Mouse (Mus musculus): ENCODE results near the gene Maml3. TPM values are rescaled to one million over a fixed set of nuclear protein-coding genes. Genes with fewer than 3 reads are reported as not detected.
A peak's percentile ranks its signal among the peaks of the same experiment; 100 is the strongest.

The Maml3 gene
- polyA plus RNA-seq, 1 experiment, result 12.7 TPM

- TF ChIP-seq CTCF (IDR thresholded peaks at IDR 0.05; ENCODE audit: borderline replicate concordance, extremely low read depth, insufficient read depth, insufficient read length) (no peak), POLR2A (IDR thresholded peaks at IDR 0.05; ENCODE audit: borderline replicate concordance, extremely low read depth, insufficient read depth, insufficient read length, poor library complexity, severe bottlenecking) (no peak)
- DNase-seq (ENCODE audit: low read depth), result no peak
Measured at GRCm38 (mm10) chr3:51965436-51965835, 139.4 kb downstream of the Maml3 start.

- TF ChIP-seq CTCF (IDR thresholded peaks at IDR 0.05; ENCODE audit: borderline replicate concordance, extremely low read depth, insufficient read depth, insufficient read length) (no peak), POLR2A (IDR thresholded peaks at IDR 0.05; ENCODE audit: borderline replicate concordance, extremely low read depth, insufficient read depth, insufficient read length, poor library complexity, severe bottlenecking) (no peak)
- no peak for DNase-seq (ENCODE audit: low read depth)
Measured at GRCm38 (mm10) chr3:51965008-51965407, 139.9 kb downstream of the Maml3 start.

- TF ChIP-seq CTCF (IDR thresholded peaks at IDR 0.05; ENCODE audit: borderline replicate concordance, extremely low read depth, insufficient read depth, insufficient read length), result no peak
- TF ChIP-seq POLR2A (IDR thresholded peaks at IDR 0.05; ENCODE audit: borderline replicate concordance, extremely low read depth, insufficient read depth, insufficient read length, poor library complexity, severe bottlenecking), result no peak
- peak; percentile 79 for DNase-seq (ENCODE audit: low read depth)
Measured at GRCm38 (mm10) chr3:51963891-51964593, 140.8 kb downstream of the Maml3 start.

GRCm38 (mm10) chr3:51963151-51963791 is 141.6 kb downstream of the Maml3 start:
- TF ChIP-seq CTCF (IDR thresholded peaks at IDR 0.05; ENCODE audit: borderline replicate concordance, extremely low read depth, insufficient read depth, insufficient read length), result no peak
- TF ChIP-seq POLR2A (IDR thresholded peaks at IDR 0.05; ENCODE audit: borderline replicate concordance, extremely low read depth, insufficient read depth, insufficient read length, poor library complexity, severe bottlenecking), result no peak
- DNase-seq (ENCODE audit: low read depth), result peak; percentile 69

GRCm38 (mm10) chr3:51958751-51959150 is 146.1 kb downstream of the Maml3 start:
- no peak for DNase-seq (ENCODE audit: low read depth)
- no peak for TF ChIP-seq CTCF (IDR thresholded peaks at IDR 0.05; ENCODE audit: borderline replicate concordance, extremely low read depth, insufficient read depth, insufficient read length)
- no peak for TF ChIP-seq POLR2A (IDR thresholded peaks at IDR 0.05; ENCODE audit: borderline replicate concordance, extremely low read depth, insufficient read depth, insufficient read length, poor library complexity, severe bottlenecking)

GRCm38 (mm10) chr3:51954441-51954840 is 150.4 kb downstream of the Maml3 start:
- no peak for DNase-seq (ENCODE audit: low read depth)
- TF ChIP-seq POLR2A (IDR thresholded peaks at IDR 0.05; ENCODE audit: borderline replicate concordance, extremely low read depth, insufficient read depth, insufficient read length, poor library complexity, severe bottlenecking) (no peak), CTCF (IDR thresholded peaks at IDR 0.05; ENCODE audit: borderline replicate concordance, extremely low read depth, insufficient read depth, insufficient read length) (no peak)

GRCm38 (mm10) chr3:51953927-51954326 is 150.9 kb downstream of the Maml3 start:
- TF ChIP-seq CTCF (IDR thresholded peaks at IDR 0.05; ENCODE audit: borderline replicate concordance, extremely low read depth, insufficient read depth, insufficient read length) (no peak), POLR2A (IDR thresholded peaks at IDR 0.05; ENCODE audit: borderline replicate concordance, extremely low read depth, insufficient read depth, insufficient read length, poor library complexity, severe bottlenecking) (no peak)

GRCm38 (mm10) chr3:51952728-51953623 is 151.9 kb downstream of the Maml3 start:
- TF ChIP-seq POLR2A (IDR thresholded peaks at IDR 0.05; ENCODE audit: borderline replicate concordance, extremely low read depth, insufficient read depth, insufficient read length, poor library complexity, severe bottlenecking) (no peak), CTCF (IDR thresholded peaks at IDR 0.05; ENCODE audit: borderline replicate concordance, extremely low read depth, insufficient read depth, insufficient read length) (no peak)
- no peak for DNase-seq (ENCODE audit: low read depth)

More at GRCm38 (mm10) chr3:51953927-51954326, 150.9 kb downstream of the Maml3 start:
- no peak for DNase-seq (ENCODE audit: low read depth)

GRCm38 (mm10) chr3:51952267-51952666 is 152.6 kb downstream of the Maml3 start:
- TF ChIP-seq CTCF (IDR thresholded peaks at IDR 0.05; ENCODE audit: borderline replicate concordance, extremely low read depth, insufficient read depth, insufficient read length) (no peak), POLR2A (IDR thresholded peaks at IDR 0.05; ENCODE audit: borderline replicate concordance, extremely low read depth, insufficient read depth, insufficient read length, poor library complexity, severe bottlenecking) (no peak)
- DNase-seq (ENCODE audit: low read depth), result no peak

GRCm38 (mm10) chr3:51949651-51950050 is 155.2 kb downstream of the Maml3 start:
- no peak for DNase-seq (ENCODE audit: low read depth)
- TF ChIP-seq CTCF (IDR thresholded peaks at IDR 0.05; ENCODE audit: borderline replicate concordance, extremely low read depth, insufficient read depth, insufficient read length) (no peak), POLR2A (IDR thresholded peaks at IDR 0.05; ENCODE audit: borderline replicate concordance, extremely low read depth, insufficient read depth, insufficient read length, poor library complexity, severe bottlenecking) (no peak)

- TF ChIP-seq CTCF (IDR thresholded peaks at IDR 0.05; ENCODE audit: borderline replicate concordance, extremely low read depth, insufficient read depth, insufficient read length) (no peak), POLR2A (IDR thresholded peaks at IDR 0.05; ENCODE audit: borderline replicate concordance, extremely low read depth, insufficient read depth, insufficient read length, poor library complexity, severe bottlenecking) (no peak)
- peak; percentile 51 for DNase-seq (ENCODE audit: low read depth)
Measured at GRCm38 (mm10) chr3:51947168-51947567, 157.7 kb downstream of the Maml3 start.

Measured in brain, embryonic 14.5 days (tissue).